Mouse (Mus musculus): ENCODE data around the gene Msi2.

Msi2 gene

GRCm38 (mm10) chr11:88356598-88357290 is 361.6 kb downstream of the Msi2 start:
- in situ Hi-C loops (cut with MboI; ENCODE audit: low pct_unique_long_range_greater_than_20kb in 1 of 2, low sequenced_read_pairs in 2 of 2, unreplicated experiment in 1 of 2) = no loop called here

DNA sequence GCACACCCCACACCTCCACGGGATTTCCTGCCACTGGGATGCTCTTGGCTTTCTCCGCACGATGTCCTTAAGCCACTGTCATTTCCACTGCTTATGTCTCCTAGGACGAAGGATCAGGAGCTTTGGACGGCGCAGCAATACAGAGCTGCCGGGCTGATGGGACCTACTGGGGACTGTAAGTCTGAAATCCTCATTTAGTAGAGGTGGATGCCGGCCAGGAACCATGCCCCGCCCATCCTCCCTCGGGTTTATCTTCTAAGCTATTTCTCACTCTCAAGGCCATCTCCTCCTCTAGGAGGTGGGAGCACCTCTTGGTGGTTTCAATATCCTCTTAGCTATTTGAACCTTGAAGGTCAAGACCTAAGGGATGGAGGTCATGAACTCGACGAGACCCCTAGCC is 362.3 kb downstream of the Msi2 start:
- in situ Hi-C loops (cut with MboI; ENCODE audit: low pct_unique_long_range_greater_than_20kb in 1 of 2, low sequenced_read_pairs in 2 of 2, unreplicated experiment in 1 of 2) = no loop called here

DNA sequence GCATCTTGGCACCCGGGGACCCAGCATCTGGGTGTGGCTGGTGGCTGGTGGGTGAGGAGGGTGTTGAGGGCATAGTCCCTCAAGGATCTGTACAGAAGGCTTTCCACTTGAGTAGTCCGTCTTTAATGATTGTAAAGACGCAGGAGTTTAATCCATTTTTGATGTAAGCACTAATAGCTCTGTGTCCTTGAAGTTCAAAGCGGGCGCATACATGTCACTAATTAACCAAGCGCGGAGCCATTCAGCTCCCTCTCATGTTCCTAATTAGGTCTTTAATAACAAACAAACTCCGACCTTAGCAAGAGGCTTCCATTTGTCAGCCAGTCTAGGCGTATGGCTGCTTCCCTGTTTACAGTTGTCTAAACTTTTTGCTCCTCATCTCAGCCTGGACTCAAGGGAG is 363.5 kb downstream of the Msi2 start:
- in situ Hi-C loops (cut with MboI; ENCODE audit: low pct_unique_long_range_greater_than_20kb in 1 of 2, low sequenced_read_pairs in 2 of 2, unreplicated experiment in 1 of 2) = no loop called here

- in situ Hi-C loops (cut with MboI; ENCODE audit: low pct_unique_long_range_greater_than_20kb in 1 of 2, low sequenced_read_pairs in 2 of 2, unreplicated experiment in 1 of 2) = no loop called here
Observed at GRCm38 (mm10) chr11:88351722-88352473, 366.4 kb downstream of the Msi2 start.

DNA sequence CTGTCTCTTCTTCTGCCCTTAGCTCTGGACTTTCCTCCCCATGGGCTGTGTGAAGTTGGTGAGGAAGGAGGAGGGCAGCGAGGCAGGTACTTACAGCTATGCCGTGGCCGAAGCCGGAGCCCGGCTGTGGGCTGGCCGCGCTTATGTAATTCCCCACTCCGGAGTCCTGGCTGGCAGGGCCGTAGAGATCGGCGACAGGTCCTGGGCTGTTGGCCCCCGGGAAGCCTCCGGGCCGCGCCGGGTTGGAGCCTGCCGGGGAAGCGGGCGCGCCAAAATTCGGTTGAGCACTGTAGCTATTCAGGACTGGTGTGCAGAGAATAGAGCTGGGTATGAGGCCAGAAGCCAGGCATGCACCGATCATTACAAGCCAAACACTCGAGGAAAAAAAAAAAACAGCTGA is 369.6 kb downstream of the Msi2 start:
- in situ Hi-C loops (cut with MboI; ENCODE audit: low pct_unique_long_range_greater_than_20kb in 1 of 2, low sequenced_read_pairs in 2 of 2, unreplicated experiment in 1 of 2) = no loop called here

GRCm38 (mm10) chr11:88348056-88348455 is 370.3 kb downstream of the Msi2 start:
- in situ Hi-C loops (cut with MboI; ENCODE audit: low pct_unique_long_range_greater_than_20kb in 1 of 2, low sequenced_read_pairs in 2 of 2, unreplicated experiment in 1 of 2) = no loop called here

GRCm38 (mm10) chr11:88346066-88346465 is 372.2 kb downstream of the Msi2 start:
- in situ Hi-C loops (cut with MboI; ENCODE audit: low pct_unique_long_range_greater_than_20kb in 1 of 2, low sequenced_read_pairs in 2 of 2, unreplicated experiment in 1 of 2) = no loop called here

GRCm38 (mm10) chr11:88337926-88338325 is 380.4 kb downstream of the Msi2 start:
- in situ Hi-C loops (cut with MboI; ENCODE audit: low pct_unique_long_range_greater_than_20kb in 1 of 2, low sequenced_read_pairs in 2 of 2, unreplicated experiment in 1 of 2) = no loop called here

GRCm38 (mm10) chr11:88334893-88335292 is 383.4 kb downstream of the Msi2 start:
- in situ Hi-C loops (cut with MboI; ENCODE audit: low pct_unique_long_range_greater_than_20kb in 1 of 2, low sequenced_read_pairs in 2 of 2, unreplicated experiment in 1 of 2) = no loop called here

- in situ Hi-C loops (cut with MboI; ENCODE audit: low pct_unique_long_range_greater_than_20kb in 1 of 2, low sequenced_read_pairs in 2 of 2, unreplicated experiment in 1 of 2) = no loop called here
Observed at GRCm38 (mm10) chr11:88332309-88332934, 385.9 kb downstream of the Msi2 start.

GRCm38 (mm10) chr11:88331722-88332121 is 386.6 kb downstream of the Msi2 start:
- in situ Hi-C loops (cut with MboI; ENCODE audit: low pct_unique_long_range_greater_than_20kb in 1 of 2, low sequenced_read_pairs in 2 of 2, unreplicated experiment in 1 of 2) = no loop called here

DNA sequence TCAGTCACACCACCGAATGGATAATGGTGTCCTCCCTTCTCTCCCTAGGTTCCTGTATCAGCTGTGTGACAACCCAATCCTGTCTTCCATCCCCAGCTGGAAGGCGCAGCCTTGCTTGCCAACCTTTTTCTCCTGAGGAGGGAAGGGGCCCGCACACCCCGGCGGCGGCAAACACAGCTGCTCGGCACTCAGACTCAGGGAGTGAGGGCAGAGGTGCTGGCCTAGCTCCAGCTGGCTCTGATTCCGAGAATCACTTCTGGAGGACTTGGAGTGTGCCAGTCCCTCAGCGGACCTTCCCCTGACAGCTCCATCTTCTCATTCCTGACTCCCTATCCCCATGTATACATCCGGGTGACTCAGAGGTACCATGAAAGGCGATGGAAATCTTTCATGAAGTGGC is 387.5 kb downstream of the Msi2 start:
- in situ Hi-C loops (cut with MboI; ENCODE audit: low pct_unique_long_range_greater_than_20kb in 1 of 2, low sequenced_read_pairs in 2 of 2, unreplicated experiment in 1 of 2) = no loop called here

- in situ Hi-C loops (cut with MboI; ENCODE audit: low pct_unique_long_range_greater_than_20kb in 1 of 2, low sequenced_read_pairs in 2 of 2, unreplicated experiment in 1 of 2) = no loop called here
Observed at GRCm38 (mm10) chr11:88328813-88329595, 389.3 kb downstream of the Msi2 start.

DNA sequence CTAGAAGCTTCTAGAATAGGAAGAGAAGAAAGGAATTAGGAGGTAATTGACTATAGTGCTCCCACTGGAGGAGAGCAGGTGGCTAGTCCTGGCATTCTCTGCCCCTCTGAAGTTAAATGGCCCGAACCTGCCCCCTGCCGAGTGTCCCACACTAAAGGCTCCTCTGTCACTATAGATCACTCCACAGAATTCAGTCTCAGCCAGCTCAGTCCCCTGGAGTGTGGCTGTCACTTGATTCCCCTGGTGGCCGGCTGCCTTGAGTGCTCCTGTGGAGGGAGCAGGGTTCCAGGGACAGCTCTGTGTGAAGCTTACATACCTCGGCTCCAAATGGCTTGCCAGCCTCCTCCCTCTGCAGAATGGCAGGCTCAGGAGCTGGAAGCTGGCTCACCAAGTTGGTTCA is 391.3 kb downstream of the Msi2 start:
- in situ Hi-C loops (cut with MboI; ENCODE audit: low pct_unique_long_range_greater_than_20kb in 1 of 2, low sequenced_read_pairs in 2 of 2, unreplicated experiment in 1 of 2) = no loop called here

- in situ Hi-C loops (cut with MboI; ENCODE audit: low pct_unique_long_range_greater_than_20kb in 1 of 2, low sequenced_read_pairs in 2 of 2, unreplicated experiment in 1 of 2) = no loop called here
Observed at GRCm38 (mm10) chr11:88318850-88319249, 399.5 kb downstream of the Msi2 start.

GRCm38 (mm10) chr11:88315393-88315792 is 402.9 kb downstream of the Msi2 start:
- in situ Hi-C loops (cut with MboI; ENCODE audit: low pct_unique_long_range_greater_than_20kb in 1 of 2, low sequenced_read_pairs in 2 of 2, unreplicated experiment in 1 of 2) = no loop called here

- in situ Hi-C loops (cut with MboI; ENCODE audit: low pct_unique_long_range_greater_than_20kb in 1 of 2, low sequenced_read_pairs in 2 of 2, unreplicated experiment in 1 of 2) = no loop called here
Observed at GRCm38 (mm10) chr11:88314471-88314870, 403.8 kb downstream of the Msi2 start.

GRCm38 (mm10) chr11:88313512-88313911 is 404.8 kb downstream of the Msi2 start:
- in situ Hi-C loops (cut with MboI; ENCODE audit: low pct_unique_long_range_greater_than_20kb in 1 of 2, low sequenced_read_pairs in 2 of 2, unreplicated experiment in 1 of 2) = no loop called here

- in situ Hi-C loops (cut with MboI; ENCODE audit: low pct_unique_long_range_greater_than_20kb in 1 of 2, low sequenced_read_pairs in 2 of 2, unreplicated experiment in 1 of 2) = no loop called here
Observed at GRCm38 (mm10) chr11:88311606-88312005, 406.7 kb downstream of the Msi2 start.

All from mouse embryonic stem cell (cell line).